Mouse (Mus musculus) kidney, postnatal 25 days (tissue): ENCODE measurements around the gene Mmp3.
"Not testable (repeated sequence)": the region's sequence is repeated elsewhere in the genome, so short reads cannot be mapped to it uniquely, and the experiment has no call there.

Source experiments
- DNase-seq, 2 experiments: peaks; one replicate each; pipeline ENCODE4 v3.0.0; 2021; ENCODE audit warnings: mixed read lengths in 2 of 2

Mmp3 gene

DNA sequence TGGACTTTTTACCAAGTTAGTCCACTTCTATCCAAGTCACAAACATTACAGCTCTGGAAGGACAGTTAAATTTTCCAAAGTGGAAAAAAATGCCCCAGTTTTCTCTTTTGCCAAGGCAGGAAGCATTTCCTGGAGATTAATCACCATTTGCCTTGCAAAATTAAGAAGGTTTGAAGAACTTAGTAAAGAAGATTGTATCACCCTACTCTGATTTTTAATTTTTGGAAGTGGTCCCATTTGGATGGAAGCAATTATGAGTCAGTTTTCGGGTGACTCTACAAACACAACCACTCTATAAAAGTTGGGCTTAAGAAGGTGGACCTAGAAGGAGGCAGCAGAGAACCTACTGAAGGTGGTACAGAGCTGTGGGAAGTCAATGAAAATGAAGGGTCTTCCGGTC lies at the start of gene Mmp3:
Mmp3 (plus strand) TSS at position 301 of the 400 bp plus-strand sequence.
- no peak for DNase-seq

DNA sequence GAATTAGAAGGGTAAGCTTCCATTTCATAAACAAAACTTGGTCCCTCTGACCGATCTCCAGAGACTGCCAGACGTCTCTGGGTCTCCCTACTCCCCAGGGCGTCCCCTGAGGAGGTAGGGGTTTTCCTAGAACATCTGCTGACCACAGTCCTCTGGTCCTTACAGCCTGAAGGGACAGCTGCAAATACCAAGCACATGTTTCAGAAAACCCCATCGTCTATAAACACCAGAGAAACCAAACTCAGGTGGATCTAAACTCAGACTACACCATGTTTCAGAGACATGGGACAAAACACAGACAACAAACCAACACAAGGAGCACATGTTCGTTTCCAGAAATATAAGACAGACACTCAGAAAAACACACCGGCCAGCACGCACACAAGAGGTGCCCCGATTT lies 49.1 kb upstream of the Mmp3 start:
- DNase-seq: not testable (repeated sequence)

DNA sequence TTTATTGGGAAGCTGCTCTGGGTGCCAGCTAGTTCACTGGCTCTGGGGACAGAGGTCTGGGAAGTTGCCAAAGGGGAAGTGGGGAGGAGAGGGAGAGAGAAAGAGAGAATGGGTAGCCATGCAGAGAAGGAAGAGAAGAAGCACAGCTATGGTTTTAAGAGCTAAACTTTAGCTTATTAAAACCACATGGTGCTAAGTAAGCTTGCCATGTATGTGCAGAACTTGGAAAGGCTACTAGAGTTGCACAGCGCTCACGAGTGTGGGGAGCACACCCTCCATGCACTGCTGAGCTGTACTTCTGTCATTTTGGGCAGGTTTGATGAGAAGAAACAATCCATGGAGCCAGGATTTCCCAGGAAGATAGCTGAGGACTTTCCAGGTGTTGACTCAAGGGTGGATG lies 7.7 kb downstream of the Mmp3 start:
- no peak for DNase-seq

DNA sequence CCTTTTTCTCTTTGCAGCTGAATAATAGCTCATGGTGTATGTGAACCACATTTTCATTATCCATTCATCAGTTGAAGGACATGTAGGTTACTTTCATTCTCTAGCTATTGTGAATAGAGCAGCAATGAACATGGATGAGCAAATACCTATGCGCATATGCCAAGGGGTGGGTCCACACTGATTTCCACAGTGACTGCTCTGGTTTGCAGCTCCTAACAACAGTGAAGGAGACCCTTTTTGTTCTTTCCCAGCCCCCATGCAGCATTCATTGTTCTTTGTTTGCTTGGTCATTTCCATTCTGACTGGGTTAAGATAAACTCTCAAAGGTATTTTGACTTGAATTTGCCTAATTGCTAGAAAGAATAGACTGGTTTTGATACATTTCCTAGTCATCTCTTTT lies 24.6 kb downstream of the Mmp3 start:
- no peak for DNase-seq

DNA sequence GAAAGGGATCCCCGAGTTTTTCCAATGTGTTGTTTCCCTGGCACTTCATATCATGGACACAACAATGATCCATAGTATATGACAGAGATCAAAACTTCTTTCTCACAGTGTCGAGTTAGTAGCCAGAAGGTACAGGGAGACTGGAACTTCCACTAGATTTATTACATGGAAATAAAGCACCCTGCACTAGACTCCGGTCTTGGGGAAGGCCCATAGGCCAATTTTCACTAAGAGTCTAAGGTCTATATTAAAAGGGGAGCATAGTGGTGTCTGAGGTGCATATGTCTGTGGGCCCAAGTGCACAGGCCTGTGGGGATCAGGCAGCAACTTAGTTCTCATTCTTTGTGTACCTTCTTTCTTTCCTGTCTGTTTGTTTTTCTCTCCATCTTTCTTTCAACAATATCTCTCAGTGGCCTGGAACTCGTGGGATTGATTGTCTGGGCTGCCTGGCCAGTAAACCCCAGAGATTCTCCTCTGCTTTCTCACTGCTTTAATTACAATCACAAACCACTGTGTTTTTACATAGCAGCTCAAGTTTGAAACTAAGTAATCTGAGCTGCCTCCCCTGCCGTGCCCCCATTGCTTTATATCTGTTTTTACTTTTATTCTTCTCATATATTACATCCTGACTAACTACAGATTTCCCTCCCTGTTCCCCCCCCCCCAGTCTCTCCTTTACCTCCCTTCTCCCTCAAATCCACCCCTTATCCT lies 38.2 kb downstream of the Mmp3 start:
- DNase-seq: no peak

DNA sequence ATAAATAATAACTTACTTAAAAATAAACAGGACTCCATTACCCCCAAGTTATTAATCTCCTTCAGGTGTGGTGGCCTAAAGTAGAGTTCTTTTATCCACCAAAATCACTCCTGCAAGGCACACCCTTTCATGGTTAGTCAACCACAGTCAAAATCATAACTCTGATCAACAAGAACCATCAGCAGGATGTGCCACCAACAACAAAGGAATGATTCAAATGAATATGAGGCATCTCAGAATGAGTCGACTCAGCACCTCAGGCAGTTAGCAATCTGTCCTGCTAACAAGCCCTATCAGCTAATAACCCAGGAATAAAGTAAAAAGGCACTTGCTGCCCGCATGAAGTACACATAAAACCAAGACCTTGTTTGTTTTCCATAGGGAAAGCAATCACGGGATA lies 55.5 kb downstream of the Mmp3 start:
- DNase-seq: no peak

DNA sequence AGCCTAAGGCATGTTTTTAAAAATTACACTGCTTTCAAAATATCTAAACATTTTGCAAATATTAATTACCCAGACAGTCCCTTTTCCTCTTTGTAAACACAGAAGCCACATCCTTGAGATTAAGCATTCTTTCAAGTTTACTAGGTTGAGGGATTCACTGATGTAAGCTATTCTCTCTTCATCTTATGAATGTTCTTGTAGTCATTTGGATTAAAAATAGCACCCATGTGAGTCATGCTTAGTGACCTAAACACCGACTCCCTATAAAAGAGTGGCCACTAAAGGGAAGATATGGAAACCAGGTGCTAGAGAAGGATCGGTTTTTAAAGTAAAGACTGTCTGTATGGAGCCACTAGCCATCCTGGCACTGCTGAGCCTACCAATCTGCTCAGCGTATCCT lies 56.4 kb downstream of the Mmp3 start, which contains the start of gene Mmp10:
Mmp10 (plus strand) TSS at position 302 of the 400 bp plus-strand sequence.
- DNase-seq: no peak
